Mouse (Mus musculus): ENCODE measurements around the gene Rap1gap. TPM values are rescaled to one million over a fixed set of nuclear protein-coding genes. Genes with fewer than 3 reads are reported as not detected.

The Rap1gap gene
- polyA plus RNA-seq, 1 experiment from 2014 or later: 48.8 TPM

GRCm38 (mm10) chr4:137647648-137648047 is 16.9 kb upstream of the Rap1gap start:
- H3K9ac ChIP-seq (replicated peaks; ENCODE audit: low read depth): no peak overlapping the region
- WGBS: 90% methylated on average over 6 of the region's 6 CpGs
- TF ChIP-seq CTCF (IDR thresholded peaks at IDR 0.05) (no peak), EP300 (IDR thresholded peaks at IDR 0.05) (no peak)
- H3K27me3 ChIP-seq (replicated peaks; ENCODE audit: insufficient read depth, low read length): no peaks in the 10 kb centered on the region
- H3K27ac ChIP-seq (ENCODE audit: low read length): no peak overlapping the region
- H3K4me3 ChIP-seq (ENCODE audit: low read depth, low read length): no peak overlapping the region
- peaks cover 48% of the 10 kb centered on the region for H3K36me3 ChIP-seq (ENCODE audit: insufficient read depth, low read length)
- no peaks in the 10 kb centered on the region for H3K4me1 ChIP-seq (ENCODE audit: insufficient read depth, low read depth, low read length)
- ATAC-seq (no peak), DNase-seq (ENCODE audit: low spot score) (no peak)
- H3K9me3 ChIP-seq (ENCODE audit: low read length): no peaks in the 10 kb centered on the region
- no peak overlapping the region for H3K4me2 ChIP-seq (replicated peaks; ENCODE audit: low read depth, low read length)

DNA sequence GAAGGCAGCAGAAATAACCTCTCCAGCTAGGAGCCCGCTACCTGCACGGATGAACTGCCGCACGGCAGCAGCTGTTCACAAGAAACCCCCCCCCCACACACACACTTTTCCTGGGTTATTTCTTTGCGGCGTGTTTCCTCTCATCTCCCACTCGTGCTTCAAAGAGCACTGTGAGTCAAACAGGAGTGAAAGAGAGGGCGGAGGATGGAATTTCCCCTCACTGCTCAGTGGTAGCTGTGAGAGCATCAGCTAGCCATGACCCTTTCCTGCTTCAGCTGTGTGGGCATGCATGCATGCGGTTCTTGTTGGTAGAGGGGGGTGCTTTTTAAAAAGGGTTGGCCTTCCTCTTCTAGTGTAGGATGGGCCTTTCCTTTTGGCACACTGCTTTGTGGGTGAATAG is 16.3 kb upstream of the Rap1gap start:
- H3K4me2 ChIP-seq (replicated peaks; ENCODE audit: low read depth, low read length): no peak overlapping the region
- no peak overlapping the region for H3K9ac ChIP-seq (replicated peaks; ENCODE audit: low read depth)
- no peak for TF ChIP-seq EP300 (IDR thresholded peaks at IDR 0.05)
- no peak for TF ChIP-seq CTCF (IDR thresholded peaks at IDR 0.05)
- DNase-seq (ENCODE audit: low spot score) (no peak), ATAC-seq (no peak)
- H3K4me3 ChIP-seq (ENCODE audit: low read depth, low read length): no peak overlapping the region
- H3K9me3 ChIP-seq (ENCODE audit: low read length): no peaks in the 10 kb centered on the region
- H3K36me3 ChIP-seq (ENCODE audit: insufficient read depth, low read length): peaks cover 50% of the 10 kb centered on the region
- H3K4me1 ChIP-seq (ENCODE audit: insufficient read depth, low read depth, low read length): no peaks in the 10 kb centered on the region
- no peaks in the 10 kb centered on the region for H3K27me3 ChIP-seq (replicated peaks; ENCODE audit: insufficient read depth, low read length)
- 77% methylated on average over 9 of the region's 9 CpGs for WGBS
- no peak overlapping the region for H3K27ac ChIP-seq (ENCODE audit: low read length)

- Histone ChIP-seq H3K36me3 (ENCODE audit: insufficient read depth, low read length) (peaks cover 46% of the 10 kb centered on the region), H3K4me3 (ENCODE audit: low read depth, low read length) (no peak overlapping the region), H3K9ac (replicated peaks; ENCODE audit: low read depth) (no peak overlapping the region), H3K4me1 (ENCODE audit: insufficient read depth, low read depth, low read length) (no peaks in the 10 kb centered on the region), H3K27ac (ENCODE audit: low read length) (no peak overlapping the region), H3K4me2 (replicated peaks; ENCODE audit: low read depth, low read length) (no peak overlapping the region), H3K27me3 (replicated peaks; ENCODE audit: insufficient read depth, low read length) (no peaks in the 10 kb centered on the region), H3K9me3 (ENCODE audit: low read length) (no peaks in the 10 kb centered on the region)
- DNase-seq (ENCODE audit: low spot score): no peak
- no peak for TF ChIP-seq CTCF (IDR thresholded peaks at IDR 0.05)
- no peak for TF ChIP-seq EP300 (IDR thresholded peaks at IDR 0.05)
- 71% methylated on average over 5 of the region's 5 CpGs for WGBS
- no peak for ATAC-seq
These were observed 13.6 kb upstream of the Rap1gap start for GRCm38 (mm10) chr4:137650912-137651311.

DNA sequence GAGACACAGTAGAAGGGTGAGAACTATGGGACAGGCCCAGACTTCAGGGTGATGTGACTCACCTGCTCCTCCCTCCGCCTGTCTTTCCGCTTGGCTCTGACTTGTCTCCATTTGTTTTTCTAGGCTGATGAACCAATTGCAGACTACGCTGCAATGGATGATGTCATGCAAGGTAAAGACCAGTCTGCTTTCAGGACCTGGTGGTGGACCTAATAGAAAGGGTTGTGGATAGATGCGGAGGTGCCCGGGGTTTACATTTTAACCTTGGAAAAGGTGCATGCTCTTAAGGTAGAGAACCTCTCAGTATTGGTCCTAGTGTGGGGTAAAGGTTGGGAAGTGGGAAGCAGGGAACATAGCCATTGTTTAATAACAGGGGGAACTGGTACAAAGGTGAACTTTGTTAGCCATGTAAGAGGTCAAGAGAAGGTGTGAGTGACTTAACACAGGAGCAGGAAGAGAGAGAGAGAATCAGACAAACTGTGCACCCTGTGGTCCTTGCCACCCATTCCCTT is 11.6 kb upstream of the Rap1gap start:
- WGBS: 92% methylated on average over 5 of the region's 5 CpGs
- Histone ChIP-seq H3K9ac (replicated peaks; ENCODE audit: low read depth) (no peak overlapping the region), H3K4me2 (replicated peaks; ENCODE audit: low read depth, low read length) (no peak overlapping the region), H3K9me3 (ENCODE audit: low read length) (no peaks in the 10 kb centered on the region), H3K4me1 (ENCODE audit: insufficient read depth, low read depth, low read length) (no peaks in the 10 kb centered on the region), H3K36me3 (ENCODE audit: insufficient read depth, low read length) (peaks cover 47% of the 10 kb centered on the region), H3K27ac (ENCODE audit: low read length) (no peak overlapping the region), H3K4me3 (ENCODE audit: low read depth, low read length) (no peak overlapping the region), H3K27me3 (replicated peaks; ENCODE audit: insufficient read depth, low read length) (no peaks in the 10 kb centered on the region)
- TF ChIP-seq EP300 (IDR thresholded peaks at IDR 0.05): no peak
- ATAC-seq: no peak
- no peak for DNase-seq (ENCODE audit: low spot score)

DNA sequence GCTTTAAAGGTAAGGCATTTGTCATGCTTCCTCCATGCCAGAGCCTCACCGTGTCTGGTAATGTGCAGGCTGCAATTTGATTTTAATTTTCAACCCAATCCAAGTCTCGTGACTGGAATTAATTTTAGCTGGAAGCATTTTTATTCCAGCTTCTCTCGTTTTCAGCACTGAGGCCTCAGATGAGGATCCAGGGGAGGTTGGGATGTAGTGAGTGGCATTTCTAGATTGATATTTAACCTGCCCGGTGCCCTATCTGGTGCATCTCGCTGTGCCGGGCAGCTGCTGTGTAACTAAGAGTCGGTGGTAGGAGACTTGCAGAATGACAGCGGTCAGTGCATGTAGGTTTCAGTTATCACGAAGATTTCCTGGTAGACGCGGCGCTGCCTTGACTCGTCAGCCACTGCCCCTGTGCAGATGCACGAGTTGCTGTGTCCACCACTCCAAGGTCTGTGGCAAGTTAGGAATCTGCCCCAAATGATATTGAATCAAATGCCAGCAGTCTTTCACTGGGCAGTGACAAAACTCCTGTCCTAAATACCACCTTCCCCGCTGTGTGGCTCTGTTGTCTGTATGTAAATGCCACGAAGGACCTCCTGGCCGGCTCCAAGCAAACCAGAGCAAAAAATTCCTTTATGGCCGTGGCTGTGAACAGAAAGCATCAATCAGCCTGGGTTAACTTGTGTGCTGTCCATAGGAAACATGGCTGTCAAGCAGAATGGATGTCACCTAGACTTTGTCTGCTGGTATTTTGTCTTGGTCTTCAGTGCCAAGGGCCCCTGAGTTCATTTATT is 9.1 kb upstream of the Rap1gap start:
- Histone ChIP-seq H3K9ac (replicated peaks; ENCODE audit: low read depth) (no peak overlapping the region), H3K36me3 (ENCODE audit: insufficient read depth, low read length) (peaks cover 38% of the 10 kb centered on the region; the same call in 1 of the 2 replicates), H3K4me2 (replicated peaks; ENCODE audit: low read depth, low read length) (no peak overlapping the region), H3K27ac (ENCODE audit: low read length) (no peak overlapping the region), H3K27me3 (replicated peaks; ENCODE audit: insufficient read depth, low read length) (no peaks in the 10 kb centered on the region), H3K4me3 (ENCODE audit: low read depth, low read length) (no peak overlapping the region), H3K4me1 (ENCODE audit: insufficient read depth, low read depth, low read length) (peaks cover 4% of the 10 kb centered on the region; the same call in 1 of the 2 replicates), H3K9me3 (ENCODE audit: low read length) (no peaks in the 10 kb centered on the region)
- ATAC-seq (no peak), DNase-seq (ENCODE audit: low spot score) (no peak)
- WGBS: 90% methylated on average over 18 of the region's 18 CpGs
- TF ChIP-seq EP300 (IDR thresholded peaks at IDR 0.05): no peak
- TF ChIP-seq CTCF (IDR thresholded peaks at IDR 0.05): no peak

DNA sequence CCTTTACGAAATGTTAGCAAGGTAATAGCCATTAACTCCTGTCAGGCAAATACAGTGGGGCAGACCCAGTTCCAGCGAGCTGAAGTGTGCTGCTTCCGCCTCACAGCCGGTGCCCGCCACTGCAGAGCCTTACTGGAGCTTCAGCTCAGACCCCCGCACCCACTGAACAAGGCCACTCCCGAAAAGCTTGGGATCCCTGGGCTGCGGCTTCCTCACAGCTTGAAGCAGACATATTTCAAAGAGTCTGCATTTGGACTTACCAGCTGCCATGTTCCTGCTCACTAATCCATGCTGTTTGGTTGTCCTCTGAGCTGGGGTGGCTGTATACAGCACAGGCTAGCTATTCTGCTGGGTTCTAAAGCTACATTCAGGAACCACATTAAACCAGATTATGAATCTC is 6.9 kb upstream of the Rap1gap start:
- H3K4me2 ChIP-seq (replicated peaks; ENCODE audit: low read depth, low read length): no peak overlapping the region
- H3K9ac ChIP-seq (replicated peaks; ENCODE audit: low read depth): no peak overlapping the region
- 88% methylated on average over 8 of the region's 8 CpGs for WGBS
- DNase-seq (ENCODE audit: low spot score): no peak
- no peaks in the 10 kb centered on the region for H3K9me3 ChIP-seq (ENCODE audit: low read length)
- H3K27ac ChIP-seq (ENCODE audit: low read length): no peak overlapping the region
- no peaks in the 10 kb centered on the region for H3K27me3 ChIP-seq (replicated peaks; ENCODE audit: insufficient read depth, low read length)
- H3K4me1 ChIP-seq (ENCODE audit: insufficient read depth, low read depth, low read length): peaks cover 5% of the 10 kb centered on the region; the same call in 1 of the 2 replicates
- ATAC-seq: no peak
- TF ChIP-seq EP300 (IDR thresholded peaks at IDR 0.05): no peak
- TF ChIP-seq CTCF (IDR thresholded peaks at IDR 0.05): no peak
- peaks cover 27% of the 10 kb centered on the region; the same call in 1 of the 2 replicates for H3K36me3 ChIP-seq (ENCODE audit: insufficient read depth, low read length)
- H3K4me3 ChIP-seq (ENCODE audit: low read depth, low read length): no peak overlapping the region
